Mouse (Mus musculus): ENCODE measurements around the gene Fitm1. TPM values are rescaled to one million over a fixed set of nuclear protein-coding genes. Genes with fewer than 3 reads are reported as not detected.
A peak's percentile ranks its signal among the peaks of the same experiment; 100 is the strongest.

Fitm1 gene
- polyA plus RNA-seq, 1 experiment from 2014 or later: 4.0 TPM

DNA sequence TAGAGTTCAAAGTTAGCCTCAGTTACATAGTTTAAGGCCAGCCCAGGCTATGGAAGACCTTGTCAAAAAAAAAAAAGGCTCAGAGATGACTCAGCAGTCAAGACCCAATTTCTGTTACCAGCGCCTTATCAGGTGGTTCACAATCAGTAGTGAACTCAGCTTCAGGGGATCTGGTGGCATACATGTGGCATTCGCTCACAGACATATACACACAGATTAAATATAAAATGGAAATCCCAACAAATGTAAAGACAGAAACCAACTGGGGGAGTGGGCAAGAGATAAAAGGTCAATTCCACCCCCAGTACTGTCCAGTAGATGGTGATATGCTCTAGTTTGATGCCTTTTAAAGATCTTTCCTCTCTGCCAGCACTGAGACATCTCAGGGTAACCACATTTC is 10.7 kb downstream of the Fitm1 start:
- Histone ChIP-seq H3K36me3 (peaks cover 24% of the 10 kb centered on the region), H3K27ac (no peak overlapping the region), H3K9ac (no peak overlapping the region), H3K4me3 (no peak overlapping the region), H3K4me2 (replicated peaks) (no peak overlapping the region), H3K9me3 (no peaks in the 10 kb centered on the region), H3K4me1 (peaks cover 13% of the 10 kb centered on the region; the same call in 1 of the 2 replicates), H3K27me3 (replicated peaks) (no peaks in the 10 kb centered on the region)
- 95% methylated on average over 2 of the region's 2 CpGs for WGBS
- ATAC-seq (ENCODE audit: low FRiP score, low read depth): no peak

DNA sequence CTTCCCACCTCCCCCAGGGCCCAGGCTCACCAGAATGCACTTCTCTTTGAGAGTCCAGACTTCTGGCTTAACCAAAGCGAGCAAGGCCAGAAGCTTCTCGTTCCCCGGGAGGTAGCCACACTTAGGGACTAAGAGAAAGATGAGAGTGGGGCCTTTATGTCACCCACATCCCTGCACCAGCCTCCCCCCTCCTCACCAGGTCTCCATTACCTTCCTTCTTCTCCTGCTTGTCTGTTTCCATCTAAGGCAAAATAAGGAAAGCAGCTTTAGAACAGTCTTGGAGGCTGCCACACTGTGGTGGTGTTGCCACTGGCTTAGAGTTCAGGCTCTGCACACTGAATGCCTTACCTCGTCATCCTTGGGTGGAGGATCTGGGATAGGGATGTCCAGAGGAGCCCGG is 13.9 kb downstream of the Fitm1 start:
- H3K9ac ChIP-seq: no peak overlapping the region
- H3K4me3 ChIP-seq: no peak overlapping the region
- H3K27me3 ChIP-seq (replicated peaks): no peaks in the 10 kb centered on the region
- H3K27ac ChIP-seq: no peak overlapping the region
- H3K36me3 ChIP-seq: peaks cover 19% of the 10 kb centered on the region
- WGBS: 94% methylated on average over 5 of the region's 5 CpGs
- ATAC-seq (ENCODE audit: low FRiP score, low read depth): no peak
- no peak overlapping the region for H3K4me2 ChIP-seq (replicated peaks)
- H3K4me1 ChIP-seq: peaks cover 33% of the 10 kb centered on the region
- H3K9me3 ChIP-seq: no peaks in the 10 kb centered on the region

DNA sequence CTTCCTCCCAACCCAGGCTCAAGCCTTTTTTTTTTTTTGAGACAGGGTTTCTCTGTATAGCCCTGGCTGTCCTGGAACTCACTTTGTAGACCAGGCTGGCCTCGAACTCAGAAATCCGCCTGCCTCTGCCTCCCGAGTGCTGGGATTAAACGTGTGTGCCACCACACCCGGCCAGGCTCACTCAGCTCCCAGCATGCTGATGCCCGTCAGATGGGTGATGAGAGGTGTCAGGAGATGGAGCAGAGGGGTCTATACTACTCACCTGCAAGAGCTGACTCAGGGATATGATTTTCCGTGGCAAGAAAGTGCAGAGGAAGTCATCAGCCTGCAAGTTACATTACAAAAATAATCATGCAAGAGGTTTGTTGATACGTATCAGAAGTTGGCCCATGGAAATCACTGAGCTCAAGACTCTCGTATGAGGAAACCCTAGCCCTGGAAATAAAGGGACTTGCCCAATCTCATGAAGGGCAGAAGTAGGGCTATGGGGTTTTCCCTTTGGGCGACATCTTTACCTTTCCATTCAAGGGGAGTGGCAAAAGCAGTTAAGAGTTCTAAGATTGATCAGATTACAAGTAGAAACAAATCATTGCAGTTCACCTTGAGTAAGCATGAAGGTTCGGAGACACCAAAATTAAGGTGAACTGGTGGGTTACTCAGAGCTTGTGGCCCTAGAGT is 14.5 kb downstream of the Fitm1 start:
- 87% methylated on average over 11 of the region's 11 CpGs for WGBS
- Histone ChIP-seq H3K4me2 (replicated peaks) (peak overlapping the region; percentile 98), H3K4me3 (peak overlapping the region; percentile 87), H3K9me3 (no peaks in the 10 kb centered on the region), H3K9ac (peak overlapping the region; percentile 86), H3K27ac (no peak overlapping the region), H3K4me1 (peaks cover 32% of the 10 kb centered on the region), H3K27me3 (replicated peaks) (no peaks in the 10 kb centered on the region), H3K36me3 (peaks cover 26% of the 10 kb centered on the region)
- no peak for ATAC-seq (ENCODE audit: low FRiP score, low read depth)

DNA sequence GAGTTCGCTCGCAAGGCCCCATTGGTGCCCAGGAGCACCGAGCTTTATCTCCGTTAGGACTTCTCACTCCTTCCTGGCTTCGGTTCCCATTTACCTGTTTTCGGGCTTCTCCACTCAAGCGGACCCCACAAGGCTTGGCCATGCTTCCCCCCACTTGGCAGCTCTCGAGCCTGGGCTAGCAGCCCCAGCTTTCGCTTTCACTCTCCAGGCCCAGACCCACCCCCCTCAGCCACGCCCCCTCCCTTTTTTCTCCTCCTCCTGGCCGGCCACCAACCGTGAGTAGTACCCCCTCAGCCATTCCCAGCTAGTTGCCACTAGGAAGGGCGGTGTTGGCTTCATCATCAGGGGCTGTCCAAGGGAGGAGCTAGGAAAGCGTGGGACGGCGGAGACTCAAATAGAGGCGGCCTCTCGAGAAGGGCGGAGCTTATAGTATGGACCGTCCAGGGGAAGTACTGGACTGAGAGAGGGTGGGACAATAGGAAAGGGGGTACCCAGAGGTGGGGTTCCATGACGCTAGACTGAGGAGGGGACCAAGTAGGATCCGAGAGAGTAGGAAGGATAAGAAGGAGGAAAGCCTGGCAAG is 15.4 kb downstream of the Fitm1 start, which contains the start of gene Psme2:
Psme2 (minus strand) TSS at position 366 of the 583 bp plus-strand sequence.
- peak within 1 kb of the TSS; percentile 98 for H3K4me2 ChIP-seq (replicated peaks)
- peak within 1 kb of the TSS; percentile 86 for H3K9ac ChIP-seq
- H3K9me3 ChIP-seq: no peaks in the 10 kb centered on the region
- H3K36me3 ChIP-seq: peaks cover 35% of the 10 kb centered on the region
- H3K27me3 ChIP-seq (replicated peaks): no peaks in the 10 kb centered on the region
- 1% methylated on average over 22 of the region's 22 CpGs for WGBS
- peak; percentile 96 for ATAC-seq (ENCODE audit: low FRiP score, low read depth)
- peaks cover 29% of the 10 kb centered on the region for H3K4me1 ChIP-seq
- peak within 1 kb of the TSS; percentile 67 for H3K27ac ChIP-seq
- H3K4me3 ChIP-seq: peak within 1 kb of the TSS; percentile 87

DNA sequence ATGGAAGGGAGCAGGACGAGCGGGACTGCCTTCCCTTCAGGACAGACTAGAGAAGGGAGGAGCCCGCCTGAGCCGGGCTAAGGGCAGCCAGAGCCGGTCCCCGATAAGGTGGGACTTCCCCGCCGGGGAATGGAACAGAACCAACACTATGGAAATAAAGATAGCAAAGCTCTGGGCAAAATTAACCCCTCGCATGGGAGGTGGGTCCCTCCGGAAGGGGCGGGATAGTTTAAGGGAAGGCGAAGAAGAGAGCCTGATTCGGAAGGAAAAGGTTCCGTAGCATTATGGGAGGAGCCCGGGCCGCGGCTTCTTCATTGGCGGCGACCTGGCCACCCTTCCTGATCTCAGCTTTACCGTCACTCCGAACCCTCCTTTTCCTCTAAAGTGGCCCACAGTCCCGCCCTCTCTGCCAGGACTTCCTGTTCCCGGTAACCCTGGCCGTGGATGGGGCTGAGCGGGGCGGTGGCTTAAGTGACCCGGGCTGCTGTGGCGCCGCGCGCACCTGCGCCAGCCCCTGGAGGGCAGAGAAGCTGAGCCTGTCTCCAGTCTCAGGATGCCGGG is 16.0 kb downstream of the Fitm1 start, which contains the start of gene Rnf31:
Rnf31 (plus strand) TSS at position 378 of the 561 bp plus-strand sequence.
- Histone ChIP-seq H3K27ac (peak within 1 kb of the TSS; percentile 67), H3K4me2 (replicated peaks) (peak within 1 kb of the TSS; percentile 98), H3K36me3 (peaks cover 41% of the 10 kb centered on the region), H3K4me3 (peak within 1 kb of the TSS; percentile 87), H3K4me1 (peaks cover 29% of the 10 kb centered on the region), H3K27me3 (replicated peaks) (no peaks in the 10 kb centered on the region), H3K9ac (peak within 1 kb of the TSS; percentile 86), H3K9me3 (no peaks in the 10 kb centered on the region)
- peak; percentile 91 for ATAC-seq (ENCODE audit: low FRiP score, low read depth)
- whole genome bisulfite sequencing: under 1% methylated on average over 33 of the region's 33 CpGs

DNA sequence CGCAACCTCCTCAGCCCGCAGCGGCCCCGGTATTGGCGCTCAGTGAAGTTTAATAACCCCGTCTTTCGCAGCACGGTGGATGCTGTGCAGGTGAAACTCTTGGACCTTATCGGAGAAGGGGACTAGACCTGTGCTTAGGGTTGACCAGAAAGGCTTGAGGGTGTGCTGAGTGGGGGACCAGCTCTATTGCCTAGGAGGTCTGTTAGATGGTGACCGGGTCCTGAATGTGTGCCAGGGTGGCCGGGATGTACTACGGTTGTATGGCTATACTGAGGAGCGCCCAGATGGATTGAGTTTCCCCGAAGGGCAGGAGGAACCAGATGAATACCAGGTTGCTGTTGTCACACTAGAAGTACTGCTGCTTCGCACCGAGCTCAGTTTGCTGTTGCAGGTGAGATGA is 16.8 kb downstream of the Fitm1 start:
- Histone ChIP-seq H3K9ac (peak overlapping the region; percentile 86), H3K4me2 (replicated peaks) (peak overlapping the region; percentile 98), H3K4me1 (peaks cover 29% of the 10 kb centered on the region), H3K9me3 (no peaks in the 10 kb centered on the region), H3K27ac (0 out of 2 replicates have a peak overlapping the region, but pooled peaks have one; percentile 64), H3K36me3 (peaks cover 46% of the 10 kb centered on the region), H3K27me3 (replicated peaks) (no peaks in the 10 kb centered on the region), H3K4me3 (peak overlapping the region; percentile 87)
- no peak for ATAC-seq (ENCODE audit: low FRiP score, low read depth)
- 5% methylated on average over 16 of the region's 16 CpGs for WGBS

DNA sequence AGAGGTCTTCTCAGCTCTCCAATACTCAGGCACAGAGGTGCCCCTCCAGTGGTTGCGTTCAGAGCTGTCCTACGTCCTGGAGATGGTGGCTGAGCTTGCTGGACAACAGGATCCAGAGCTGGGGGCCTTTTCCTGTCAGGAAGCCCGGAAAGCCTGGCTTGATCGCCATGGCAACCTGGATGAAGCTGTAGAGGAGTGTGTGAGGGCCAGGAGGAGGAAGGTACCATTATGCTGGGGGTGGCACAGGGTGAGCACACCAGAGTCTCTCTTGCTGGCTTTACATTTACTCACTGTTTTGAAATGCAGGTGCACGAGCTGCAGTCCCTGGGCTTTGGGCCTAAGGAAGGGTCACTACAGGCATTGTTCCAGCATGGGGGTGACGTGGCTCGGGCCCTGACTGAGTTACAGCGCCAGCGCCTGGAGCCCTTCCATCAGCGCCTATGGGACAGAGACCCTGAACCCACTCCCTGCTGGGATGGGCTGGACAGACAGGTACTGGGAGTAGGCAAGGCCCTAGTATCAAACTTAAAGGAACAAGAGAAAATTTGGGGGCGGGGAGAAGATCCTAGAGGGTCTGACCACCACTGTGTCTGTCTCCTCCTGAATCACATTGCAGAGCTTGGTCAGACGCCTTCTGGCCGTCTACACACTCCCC is 20.7 kb downstream of the Fitm1 start:
- 78% methylated on average over 13 of the region's 13 CpGs for WGBS
- Histone ChIP-seq H3K27me3 (replicated peaks) (no peaks in the 10 kb centered on the region), H3K4me2 (replicated peaks) (no peak overlapping the region), H3K9ac (no peak overlapping the region), H3K27ac (no peak overlapping the region), H3K4me1 (peaks cover 20% of the 10 kb centered on the region), H3K4me3 (no peak overlapping the region), H3K9me3 (no peaks in the 10 kb centered on the region), H3K36me3 (peaks cover 63% of the 10 kb centered on the region)
- ATAC-seq (ENCODE audit: low FRiP score, low read depth): no peak

DNA sequence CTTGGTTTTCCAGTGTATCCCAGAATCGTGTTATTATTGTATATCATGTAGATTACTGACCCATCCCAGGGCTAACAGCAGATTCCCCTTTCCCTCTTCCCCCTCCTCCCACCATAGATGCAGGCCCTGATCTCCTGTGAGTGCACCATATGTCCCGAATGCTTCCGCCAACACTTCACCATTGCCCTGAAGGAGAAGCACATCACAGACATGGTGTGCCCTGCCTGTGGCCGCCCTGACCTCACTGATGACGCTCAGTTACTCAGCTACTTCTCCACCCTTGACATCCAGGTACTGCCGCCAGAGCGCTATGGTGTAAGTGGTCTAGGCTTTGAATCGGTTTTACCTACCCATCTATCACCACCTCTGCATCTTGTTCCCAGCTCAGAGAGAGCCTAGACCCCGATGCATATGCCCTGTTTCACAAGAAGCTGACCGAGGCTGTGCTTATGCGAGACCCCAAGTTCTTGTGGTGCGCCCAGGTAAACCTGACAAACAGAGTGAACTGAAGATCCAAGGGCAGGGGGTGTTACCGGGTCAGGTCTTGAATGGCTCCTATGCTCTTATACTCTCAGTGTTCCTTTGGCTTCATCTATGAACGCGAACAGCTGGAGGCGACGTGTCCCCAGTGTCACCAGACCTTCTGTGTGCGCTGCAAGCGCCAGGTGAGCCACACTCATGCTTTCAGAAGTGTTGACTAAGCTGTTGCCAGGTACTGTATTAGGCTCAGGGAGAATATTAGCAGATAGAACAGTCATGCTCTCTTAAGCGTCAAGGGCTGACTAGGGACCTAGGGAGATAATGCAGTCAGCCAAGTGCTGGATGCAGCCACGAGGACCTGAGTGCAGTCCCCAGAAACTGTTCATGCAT is 23.3 kb downstream of the Fitm1 start:
- Histone ChIP-seq H3K4me1 (no peaks in the 10 kb centered on the region), H3K4me2 (replicated peaks) (no peak overlapping the region), H3K9me3 (no peaks in the 10 kb centered on the region), H3K27me3 (replicated peaks) (no peaks in the 10 kb centered on the region), H3K36me3 (peaks cover 87% of the 10 kb centered on the region), H3K4me3 (no peak overlapping the region), H3K27ac (no peak overlapping the region), H3K9ac (peak overlapping the region; percentile 23; the same call in 1 of the 2 replicates)
- WGBS: 94% methylated on average over 21 of the region's 21 CpGs
- no peak for ATAC-seq (ENCODE audit: low FRiP score, low read depth)

DNA sequence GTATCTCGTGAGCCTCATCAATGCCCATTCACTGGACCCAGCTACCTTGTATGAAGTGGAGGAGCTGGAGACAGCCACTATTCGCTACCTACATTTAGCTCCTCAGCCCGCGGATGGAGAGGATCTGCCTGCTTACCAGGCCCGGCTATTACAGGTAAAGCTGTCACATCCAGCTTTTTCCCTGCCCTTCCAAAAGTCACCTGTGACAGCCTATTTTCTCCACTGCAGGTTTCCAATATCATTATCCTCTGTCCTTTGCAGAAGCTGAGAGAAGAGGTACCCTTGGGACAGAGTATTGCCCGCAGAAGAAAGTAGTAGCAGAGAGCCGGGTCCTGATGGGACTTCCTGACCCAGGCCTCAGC is 27.8 kb downstream of the Fitm1 start, which contains the start of gene Irf9:
Irf9 (plus strand) TSS at position 301 of the 362 bp plus-strand sequence.
- no peak for ATAC-seq (ENCODE audit: low FRiP score, low read depth)
- 88% methylated on average over 7 of the region's 7 CpGs for WGBS
- no peaks in the 10 kb centered on the region for H3K9me3 ChIP-seq
- no peaks in the 10 kb centered on the region for H3K4me1 ChIP-seq
- peaks cover 83% of the 10 kb centered on the region for H3K36me3 ChIP-seq
- peak within 1 kb of the TSS; percentile 40 for H3K4me2 ChIP-seq (replicated peaks)
- no peak within 1 kb of the TSS for H3K27ac ChIP-seq
- H3K27me3 ChIP-seq (replicated peaks): no peaks in the 10 kb centered on the region
- H3K9ac ChIP-seq: 0 out of 2 replicates have a peak within 1 kb of the TSS, but pooled peaks have one; percentile 9
- H3K4me3 ChIP-seq: no peak within 1 kb of the TSS

DNA sequence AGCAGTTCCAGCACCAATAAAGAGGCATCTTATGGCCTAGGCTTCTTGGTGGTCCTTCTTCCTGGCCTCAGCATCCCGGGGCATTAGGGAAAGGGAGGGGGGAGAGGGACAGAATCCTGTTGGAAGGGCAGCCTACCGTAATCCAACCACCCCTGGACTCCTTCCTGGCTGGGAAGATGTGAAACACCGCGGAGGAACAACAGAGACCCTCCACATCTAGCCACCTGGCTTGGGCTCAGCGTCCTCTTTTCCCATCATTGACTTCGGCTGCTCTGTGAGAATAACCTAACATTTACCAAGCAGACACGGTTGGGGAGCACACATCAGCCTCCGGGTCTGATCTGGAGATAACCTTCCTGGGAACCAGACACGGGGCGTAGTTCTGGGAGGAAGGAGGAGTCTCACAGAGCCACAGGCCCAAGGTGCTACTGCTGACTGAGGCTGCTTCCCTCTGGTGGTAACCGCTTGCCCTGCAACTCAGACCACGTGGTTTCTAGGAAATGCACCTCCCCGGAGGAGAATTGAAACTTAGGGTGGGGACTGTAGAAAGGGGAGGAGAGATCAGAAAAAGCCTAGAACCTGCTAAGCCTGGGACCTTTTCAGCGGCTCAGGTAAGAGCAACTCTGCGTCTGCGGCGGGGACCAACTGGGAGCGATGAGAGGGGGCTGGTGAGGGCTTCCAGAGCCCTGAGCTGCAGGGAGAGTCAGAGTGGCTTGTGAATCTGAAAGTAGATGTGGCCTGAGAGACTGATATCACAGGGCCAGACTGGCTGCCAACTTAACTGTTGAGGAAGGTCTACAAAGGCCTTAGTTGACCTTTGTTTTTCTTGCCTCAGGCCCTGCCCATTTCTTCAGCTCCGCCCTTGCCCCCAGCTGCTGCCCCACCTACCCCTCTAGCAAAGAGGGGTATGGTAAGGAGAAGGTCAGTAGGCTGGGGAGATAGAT is 28.5 kb downstream of the Fitm1 start:
- peak; percentile 88 for ATAC-seq (ENCODE audit: low FRiP score, low read depth)
- H3K4me3 ChIP-seq: no peak overlapping the region
- H3K36me3 ChIP-seq: peaks cover 83% of the 10 kb centered on the region
- H3K27me3 ChIP-seq (replicated peaks): no peaks in the 10 kb centered on the region
- H3K9ac ChIP-seq: 0 out of 2 replicates have a peak overlapping the region, but pooled peaks have one; percentile 9
- WGBS: 22% methylated on average over 19 of the region's 19 CpGs
- H3K4me2 ChIP-seq (replicated peaks): peak overlapping the region; percentile 40
- no peak overlapping the region for H3K27ac ChIP-seq
- no peaks in the 10 kb centered on the region for H3K9me3 ChIP-seq
- no peaks in the 10 kb centered on the region for H3K4me1 ChIP-seq

DNA sequence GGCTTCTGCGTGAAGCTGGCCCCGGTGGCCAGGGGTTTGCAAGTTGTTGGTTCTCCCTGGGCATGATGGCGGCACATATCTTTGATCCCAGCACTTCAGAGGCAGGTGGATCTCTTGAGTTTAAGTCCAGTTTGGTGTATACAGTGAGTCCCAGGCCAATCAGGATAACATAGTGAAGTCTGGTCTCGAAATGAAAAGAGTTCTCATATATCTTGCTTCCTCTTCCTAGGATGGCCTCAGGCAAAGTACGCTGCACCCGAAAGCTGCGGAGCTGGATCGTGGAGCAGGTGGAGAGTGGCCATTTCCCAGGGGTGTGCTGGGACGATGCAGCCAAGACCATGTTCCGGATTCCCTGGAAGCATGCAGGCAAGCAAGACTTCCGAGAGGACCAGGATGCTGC is 29.4 kb downstream of the Fitm1 start:
- no peak overlapping the region for H3K4me2 ChIP-seq (replicated peaks)
- H3K9ac ChIP-seq: no peak overlapping the region
- H3K4me1 ChIP-seq: no peaks in the 10 kb centered on the region
- H3K9me3 ChIP-seq: no peaks in the 10 kb centered on the region
- H3K4me3 ChIP-seq: no peak overlapping the region
- H3K36me3 ChIP-seq: peaks cover 82% of the 10 kb centered on the region
- 91% methylated on average over 11 of the region's 11 CpGs for WGBS
- H3K27me3 ChIP-seq (replicated peaks): no peaks in the 10 kb centered on the region
- no peak for ATAC-seq (ENCODE audit: low FRiP score, low read depth)
- H3K27ac ChIP-seq: no peak overlapping the region

Measured in neural tube, embryonic 12.5 days (tissue).